Mouse (Mus musculus) intestine, embryonic 14.5 days (tissue): Measurements from ENCODE around the gene Naga. TPM values are rescaled to one million over a fixed set of nuclear protein-coding genes. Genes with fewer than 3 reads are reported as not detected.

ENCODE experiments used
- ATAC-seq: fragments of 200-750 bp; cut with Nextera tagmentation; replicated peaks from 2 replicates; pipeline ENCODE4 v1.8.0; 2017; ENCODE audit warnings: low read depth, moderate number of reproducible peaks, moderate TSS enrichment, moderate library complexity; ENCODE audit not compliant: low FRiP score, low TSS enrichment
- DNase-seq: peaks from one replicate; pipeline ENCODE4 v3.0.0-alpha.2; 2018; ENCODE audit warnings: low spot score
- H3K27ac ChIP-seq: fragments of 300-500 bp; sonication (generic); 2 replicates; pipeline ENCODE4 v1.5.1; 2014; ENCODE audit warnings: low read depth, mild to moderate bottlenecking, control low read depth
- H3K27me3 ChIP-seq: fragments of 300-500 bp; sonication (generic); replicated peaks from 2 replicates; pipeline ENCODE4 v1.6.1; 2014; ENCODE audit warnings: low read length, control low read depth; ENCODE audit not compliant: control insufficient read depth, insufficient read depth
- H3K36me3 ChIP-seq: fragments of 300-500 bp; sonication (generic); 2 replicates; pipeline ENCODE4 v1.6.1; 2014; ENCODE audit warnings: low read length, control low read depth; ENCODE audit not compliant: control insufficient read depth, insufficient read depth
- H3K4me1 ChIP-seq: fragments of 300-500 bp; sonication (generic); replicated peaks from 2 replicates; pipeline ENCODE4 v1.6.1; 2014; ENCODE audit warnings: low read length, control low read depth, mixed read lengths; ENCODE audit not compliant: control insufficient read depth, insufficient read depth
- H3K4me2 ChIP-seq: fragments of 300-500 bp; sonication (generic); 2 replicates; pipeline ENCODE4 v1.6.1; 2014; ENCODE audit warnings: low read length
- H3K4me3 ChIP-seq: fragments of 300-500 bp; sonication (generic); 2 replicates; pipeline ENCODE4 v1.5.1; 2014; ENCODE audit warnings: low read depth, low read length, control low read depth, mixed read lengths
- H3K9ac ChIP-seq: fragments of 300-500 bp; sonication (generic); 2 replicates; pipeline ENCODE4 v1.6.1; 2014; ENCODE audit warnings: mild to moderate bottlenecking, low read length
- H3K9me3 ChIP-seq: fragments of 300-500 bp; sonication (generic); 2 replicates; pipeline ENCODE4 v1.6.1; 2016; ENCODE audit warnings: low read length, control low read depth; ENCODE audit not compliant: control insufficient read depth
- WGBS: fragments of 180-500 bp; shearing (Covaris S2); extraction: QIAGEN DNeasy Blood & Tissue Kit; methylation state at CpG from one replicate; pipeline ENCODE4 v1.1.7; 2014; 5-methylcytosine and 5-hydroxymethylcytosine counted together
- polyA plus RNA-seq: library from polyadenylated mRNA; unstranded; fragments of >200 nt; fragmentation: Nextera tagmentation; extraction: Ambion mirVana; gene quantifications from 2 replicates; pipeline ENCODE4 v1.2.1, GENCODE M21; 2014

The Naga gene
- polyA plus RNA-seq, 1 experiment from 2014 or later, result 61.2 TPM

DNA sequence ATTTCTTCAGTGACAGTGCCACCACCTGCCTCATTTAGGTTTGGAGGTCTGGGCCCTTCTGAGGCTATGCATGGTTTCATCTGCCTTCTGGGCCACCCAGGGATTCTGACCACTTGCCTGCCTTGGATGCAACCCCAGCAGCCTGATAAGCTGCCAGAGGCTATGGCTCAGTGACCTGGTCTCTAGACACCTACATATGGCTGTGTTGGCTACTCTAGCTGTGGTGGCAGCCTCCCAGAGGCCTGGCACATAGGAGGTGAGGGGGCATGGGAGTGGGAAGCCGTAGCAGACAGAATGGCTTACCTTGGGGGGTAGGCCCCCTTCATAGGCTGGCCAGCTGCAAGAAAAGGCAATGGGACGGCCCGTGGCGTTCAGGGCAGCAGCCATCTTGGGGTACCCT is 3.5 kb downstream of the Naga start:
- H3K27me3 ChIP-seq, result no peaks in the 10 kb centered on the region
- H3K9me3 ChIP-seq, result no peaks in the 10 kb centered on the region
- DNase-seq (no peak), ATAC-seq (no peak)
- H3K4me1 ChIP-seq, result peaks cover 14% of the 10 kb centered on the region
- no peak overlapping the region for H3K27ac ChIP-seq
- no peak overlapping the region for H3K9ac ChIP-seq
- H3K36me3 ChIP-seq, result peaks cover 41% of the 10 kb centered on the region
- H3K4me3 ChIP-seq, result no peak overlapping the region
- 98% methylated on average over 4 of the region's 4 CpGs for WGBS
- H3K4me2 ChIP-seq, result no peak overlapping the region

- no peaks in the 10 kb centered on the region for H3K4me1 ChIP-seq
- ATAC-seq (no peak), DNase-seq (no peak)
- H3K9ac ChIP-seq, result no peak overlapping the region
- WGBS, result 61% methylated on average over 2 of the region's 2 CpGs
- H3K9me3 ChIP-seq, result no peaks in the 10 kb centered on the region
- H3K4me2 ChIP-seq, result no peak overlapping the region
- no peaks in the 10 kb centered on the region for H3K27me3 ChIP-seq
- no peak overlapping the region for H3K4me3 ChIP-seq
- H3K27ac ChIP-seq, result no peak overlapping the region
- peaks cover 14% of the 10 kb centered on the region for H3K36me3 ChIP-seq
Observed at GRCm38 (mm10) chr15:82325382-82325781, 13.3 kb downstream of the Naga start.

- Histone ChIP-seq H3K27me3 (no peaks in the 10 kb centered on the region), H3K36me3 (no peaks in the 10 kb centered on the region), H3K27ac (no peak overlapping the region), H3K4me1 (no peaks in the 10 kb centered on the region), H3K4me2 (no peak overlapping the region), H3K4me3 (no peak overlapping the region), H3K9me3 (no peaks in the 10 kb centered on the region), H3K9ac (no peak overlapping the region)
- whole genome bisulfite sequencing, result 80% methylated on average over 8 of the region's 8 CpGs
- ATAC-seq (no peak), DNase-seq (no peak)
Observed at GRCm38 (mm10) chr15:82322195-82322594, 16.5 kb downstream of the Naga start.

DNA sequence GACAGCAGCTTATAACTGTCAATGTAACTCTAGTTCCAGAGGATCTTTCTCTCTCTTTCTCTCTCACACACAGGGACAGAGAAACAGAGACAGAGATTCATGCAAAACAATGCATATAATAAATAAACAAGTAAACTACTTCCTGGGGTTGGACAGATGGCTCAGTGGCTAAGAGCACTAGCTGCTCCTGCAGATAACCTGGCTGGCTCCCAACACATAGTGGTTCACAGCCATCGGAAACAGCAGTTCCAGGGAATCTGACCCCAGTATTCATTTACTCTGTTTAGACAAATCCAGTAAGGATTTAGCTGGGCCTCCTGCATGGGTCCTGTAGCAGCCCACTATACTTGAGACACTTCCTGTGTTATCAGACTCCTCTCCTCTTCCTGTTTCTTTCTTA is 19.1 kb downstream of the Naga start:
- Histone ChIP-seq H3K9me3 (no peaks in the 10 kb centered on the region), H3K4me1 (no peaks in the 10 kb centered on the region), H3K4me2 (no peak overlapping the region), H3K9ac (no peak overlapping the region), H3K27ac (no peak overlapping the region), H3K36me3 (no peaks in the 10 kb centered on the region), H3K4me3 (no peak overlapping the region), H3K27me3 (no peaks in the 10 kb centered on the region)
- 25% methylated on average over 1 of the region's 1 CpGs for WGBS
- no peak for DNase-seq
- no peak for ATAC-seq

- 83% methylated on average over 6 of the region's 6 CpGs for WGBS
- Histone ChIP-seq H3K9ac (no peak overlapping the region), H3K27ac (no peak overlapping the region), H3K9me3 (no peaks in the 10 kb centered on the region), H3K4me1 (no peaks in the 10 kb centered on the region), H3K4me2 (no peak overlapping the region), H3K36me3 (no peaks in the 10 kb centered on the region), H3K4me3 (no peak overlapping the region), H3K27me3 (no peaks in the 10 kb centered on the region)
- DNase-seq, result no peak
- ATAC-seq, result no peak
Observed at GRCm38 (mm10) chr15:82317839-82318238, 20.9 kb downstream of the Naga start.

- H3K4me3 ChIP-seq, result no peak overlapping the region
- DNase-seq, result no peak
- no peak overlapping the region for H3K4me2 ChIP-seq
- H3K9ac ChIP-seq, result no peak overlapping the region
- no peaks in the 10 kb centered on the region for H3K27me3 ChIP-seq
- 80% methylated on average over 3 of the region's 3 CpGs for WGBS
- no peaks in the 10 kb centered on the region for H3K36me3 ChIP-seq
- no peak overlapping the region for H3K27ac ChIP-seq
- H3K4me1 ChIP-seq, result no peaks in the 10 kb centered on the region
- no peak for ATAC-seq
- H3K9me3 ChIP-seq, result no peaks in the 10 kb centered on the region
Observed at GRCm38 (mm10) chr15:82308416-82308815, 30.3 kb downstream of the Naga start.

DNA sequence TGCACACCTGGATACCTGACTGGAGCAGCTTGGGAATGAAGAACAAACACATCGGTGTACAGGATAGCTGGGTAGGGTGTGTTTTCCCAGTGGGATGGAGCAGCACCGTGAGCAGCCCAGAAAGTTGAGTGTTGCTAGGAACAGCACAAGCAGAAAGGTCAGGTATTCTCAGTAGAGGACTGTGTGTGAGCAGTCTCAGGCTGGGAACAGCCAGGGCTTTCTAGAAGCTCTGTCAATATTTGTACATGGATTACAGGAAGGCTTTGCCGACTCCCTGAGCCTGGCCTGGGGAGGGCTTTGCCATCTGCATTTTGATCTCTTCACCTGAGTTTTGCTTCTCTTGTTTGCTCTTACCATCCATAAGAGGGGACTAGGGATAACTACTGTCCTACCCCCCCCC is 31.6 kb downstream of the Naga start:
- Histone ChIP-seq H3K9me3 (no peaks in the 10 kb centered on the region), H3K4me2 (no peak overlapping the region), H3K4me3 (no peak overlapping the region), H3K9ac (no peak overlapping the region), H3K27me3 (no peaks in the 10 kb centered on the region), H3K4me1 (no peaks in the 10 kb centered on the region), H3K36me3 (no peaks in the 10 kb centered on the region), H3K27ac (no peak overlapping the region)
- 75% methylated on average over 3 of the region's 3 CpGs for WGBS
- ATAC-seq (0 out of 2 replicates have a peak, but pooled peaks have one; percentile 62), DNase-seq (peak; percentile 51)

DNA sequence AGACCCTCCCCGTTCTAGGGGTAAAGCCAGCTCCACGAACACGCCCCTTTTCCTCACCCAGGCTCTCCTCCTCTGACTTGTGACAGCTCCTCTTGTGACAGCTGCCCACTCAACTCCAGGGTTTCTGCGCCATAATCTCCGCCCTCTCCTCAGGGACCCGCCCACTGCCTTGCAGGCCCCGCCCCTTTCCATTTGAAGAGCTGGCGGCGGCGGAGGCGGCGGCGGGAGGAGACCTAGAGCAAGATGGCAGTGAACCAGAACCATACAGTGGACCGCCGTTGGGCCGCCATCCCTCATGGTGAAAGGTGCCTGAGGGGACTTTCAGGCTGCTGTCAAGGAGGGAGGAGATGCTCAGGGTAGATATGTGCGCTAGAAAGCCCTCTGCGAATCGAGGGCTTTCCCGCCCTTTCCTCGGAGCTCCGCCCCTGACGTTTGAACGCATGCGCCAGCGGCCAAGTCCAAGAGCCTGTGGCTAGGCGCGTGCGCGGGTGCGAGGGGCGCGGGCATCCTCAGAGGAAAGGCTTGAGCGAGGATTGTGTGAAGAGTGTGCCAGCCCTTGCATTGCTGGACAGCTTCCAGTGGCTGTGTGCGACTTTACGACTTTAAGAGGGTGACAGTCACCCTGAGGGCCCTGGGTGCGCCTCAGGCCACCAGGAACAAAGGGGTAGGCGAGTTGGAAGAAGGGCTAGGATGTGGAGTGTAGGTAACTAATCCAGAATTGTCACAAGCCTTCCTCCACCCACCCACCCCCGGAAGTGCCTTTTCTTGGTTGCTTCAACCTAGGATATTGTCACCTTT is 39.8 kb downstream of the Naga start, which contains the start of gene Wbp2nl:
TSS of gene Wbp2nl (plus strand) at position 191 of the 798 bp plus-strand sequence.
- no peak for ATAC-seq
- Histone ChIP-seq H3K4me1 (no peaks in the 10 kb centered on the region), H3K36me3 (no peaks in the 10 kb centered on the region), H3K9me3 (no peaks in the 10 kb centered on the region), H3K27me3 (no peaks in the 10 kb centered on the region), H3K4me3 (no peak within 1 kb of the TSS), H3K4me2 (0 out of 2 replicates have a peak within 1 kb of the TSS, but pooled peaks have one; percentile 22), H3K9ac (no peak within 1 kb of the TSS), H3K27ac (no peak within 1 kb of the TSS)
- WGBS, result 54% methylated on average over 39 of the region's 39 CpGs
- DNase-seq, result no peak

DNA sequence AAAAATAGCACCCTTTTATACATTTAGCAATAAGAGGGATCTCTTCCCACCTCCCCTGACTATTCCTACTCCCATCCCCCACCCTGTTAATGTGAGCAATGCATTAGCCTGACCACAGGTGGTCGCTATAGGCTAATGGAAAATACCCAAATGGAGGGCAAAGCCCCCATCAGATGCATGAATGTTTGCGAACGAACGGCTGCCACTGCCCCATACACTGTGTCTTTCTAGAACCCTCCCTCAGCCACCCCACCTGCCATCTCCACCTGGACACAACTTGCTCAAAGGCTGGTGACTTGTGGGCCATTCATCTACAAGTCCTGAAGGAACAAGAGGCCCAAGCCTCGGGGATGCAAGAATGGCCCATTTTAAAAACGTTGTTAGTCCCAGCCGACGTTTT is 44.7 kb downstream of the Naga start:
- no peak for DNase-seq
- no peak overlapping the region for H3K27ac ChIP-seq
- no peak overlapping the region for H3K4me2 ChIP-seq
- no peaks in the 10 kb centered on the region for H3K27me3 ChIP-seq
- no peak overlapping the region for H3K4me3 ChIP-seq
- H3K9me3 ChIP-seq, result no peaks in the 10 kb centered on the region
- 0 out of 2 replicates have a peak, but pooled peaks cover 4% of the 10 kb centered on the region for H3K36me3 ChIP-seq
- peaks cover 9% of the 10 kb centered on the region for H3K4me1 ChIP-seq
- ATAC-seq, result no peak
- no peak overlapping the region for H3K9ac ChIP-seq
- 48% methylated on average over 8 of the region's 8 CpGs for WGBS
